Mouse (Mus musculus) E14TG2a.4 (cell line): Measurements from ENCODE around the gene Gpx4.

Experiments used
- CTCF ChIP-seq: conservative IDR thresholded peaks from 2 replicates; pipeline ENCODE4 v1.5.1; 2014; ENCODE audit warnings: low read length
- POU5F1 ChIP-seq: IDR thresholded peaks from 2 replicates; pipeline ENCODE4 v1.6.1; 2014; ENCODE audit warnings: low read length, borderline replicate concordance

DNA sequence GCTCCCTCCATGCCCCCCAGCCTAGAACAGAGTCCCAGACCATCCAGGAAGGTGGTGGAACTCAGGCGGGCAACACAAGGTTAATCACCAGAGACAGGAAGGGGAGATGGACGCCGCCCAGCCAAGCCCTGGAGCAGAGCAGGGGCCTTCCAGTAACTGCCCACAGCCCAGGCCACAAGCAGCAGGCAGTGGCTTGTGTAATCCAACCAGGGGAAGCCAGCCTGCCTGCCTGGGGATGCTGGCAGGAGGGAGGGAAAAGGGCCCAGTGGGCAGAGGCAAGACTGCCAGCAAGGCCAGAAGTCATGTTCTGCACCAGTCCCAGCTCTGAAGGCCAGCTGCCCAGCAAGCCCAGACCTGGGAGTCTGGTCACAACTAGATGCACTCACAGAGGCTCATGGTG lies 39.9 kb downstream of the Gpx4 start:
- TF ChIP-seq CTCF (no peak), POU5F1 (no peak)
